Mouse (Mus musculus) midbrain, embryonic 10.5 days (tissue): ENCODE data around the gene Hdhd5. TPM values are rescaled to one million over a fixed set of nuclear protein-coding genes. Genes with fewer than 3 reads are reported as not detected.

Source experiments
- DNase-seq: peaks from one replicate; pipeline ENCODE4 v3.0.0-alpha.2; 2017; ENCODE audit warnings: low spot score
- H3K27ac ChIP-seq: fragments of 300-500 bp; sonication (generic); replicated peaks from 2 replicates; pipeline ENCODE4 v1.5.1; 2016; ENCODE audit warnings: mild to moderate bottlenecking
- H3K27me3 ChIP-seq: fragments of 300-500 bp; sonication (generic); 2 replicates; pipeline ENCODE4 v1.6.1; 2016; ENCODE audit warnings: low read depth, mild to moderate bottlenecking; ENCODE audit not compliant: poor library complexity, severe bottlenecking
- H3K36me3 ChIP-seq: fragments of 300-500 bp; sonication (generic); 2 replicates; pipeline ENCODE4 v1.6.1; 2016; ENCODE audit warnings: mild to moderate bottlenecking, moderate library complexity
- H3K4me1 ChIP-seq: fragments of 300-500 bp; sonication (generic); 2 replicates; pipeline ENCODE4 v1.6.1; 2016
- H3K4me3 ChIP-seq: fragments of 300-500 bp; sonication (generic); 2 replicates; pipeline ENCODE4 v1.5.1; 2016; ENCODE audit warnings: mild to moderate bottlenecking, moderate library complexity
- H3K9me3 ChIP-seq: fragments of 300-500 bp; sonication (generic); replicated peaks from 2 replicates; pipeline ENCODE4 v1.6.1; 2016; ENCODE audit warnings: mild to moderate bottlenecking
- WGBS: fragments of 180-500 bp; shearing (Covaris S2); methylation state at CpG from one replicate; pipeline ENCODE4 v1.1.7; 2016; 5-methylcytosine and 5-hydroxymethylcytosine counted together
- polyA plus RNA-seq: library from polyadenylated mRNA; unstranded; fragments of >200 nt; fragmentation: Nextera tagmentation; extraction: Ambion mirVana; gene quantifications from 2 replicates; pipeline ENCODE4 v1.2.1, GENCODE M21; 2016

Hdhd5 gene
- polyA plus RNA-seq, 1 experiment from 2014 or later, result 21.6 TPM

DNA sequence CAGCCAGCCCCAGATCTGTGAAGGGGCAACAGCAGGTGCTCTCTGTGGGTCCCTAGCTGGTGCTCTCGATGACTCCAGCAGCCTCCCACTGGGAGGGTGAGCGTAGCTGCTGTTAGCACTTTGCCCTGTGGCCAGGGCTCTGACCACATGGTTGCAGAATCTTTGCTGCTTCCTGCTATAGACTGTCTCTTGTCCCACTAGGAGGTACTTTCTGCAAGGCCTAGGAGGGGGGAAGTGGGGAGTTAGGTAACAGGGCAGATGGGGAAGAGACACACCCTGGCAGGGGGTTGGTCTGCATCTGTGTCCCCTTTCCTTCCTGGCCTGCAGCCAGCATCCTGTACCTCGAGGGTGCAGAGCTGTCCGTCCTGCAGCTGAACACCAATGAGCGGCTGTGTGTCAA, 57.7 kb downstream of the Hdhd5 start:
- Histone ChIP-seq H3K9me3 (no peaks in the 10 kb centered on the region), H3K27me3 (no peaks in the 10 kb centered on the region), H3K4me1 (peaks cover 31% of the 10 kb centered on the region), H3K4me3 (no peak overlapping the region), H3K36me3 (no peaks in the 10 kb centered on the region), H3K27ac (peak overlapping the region; percentile 83)
- 50% methylated on average over 5 of the region's 5 CpGs for WGBS
- DNase-seq, result no peak

DNA sequence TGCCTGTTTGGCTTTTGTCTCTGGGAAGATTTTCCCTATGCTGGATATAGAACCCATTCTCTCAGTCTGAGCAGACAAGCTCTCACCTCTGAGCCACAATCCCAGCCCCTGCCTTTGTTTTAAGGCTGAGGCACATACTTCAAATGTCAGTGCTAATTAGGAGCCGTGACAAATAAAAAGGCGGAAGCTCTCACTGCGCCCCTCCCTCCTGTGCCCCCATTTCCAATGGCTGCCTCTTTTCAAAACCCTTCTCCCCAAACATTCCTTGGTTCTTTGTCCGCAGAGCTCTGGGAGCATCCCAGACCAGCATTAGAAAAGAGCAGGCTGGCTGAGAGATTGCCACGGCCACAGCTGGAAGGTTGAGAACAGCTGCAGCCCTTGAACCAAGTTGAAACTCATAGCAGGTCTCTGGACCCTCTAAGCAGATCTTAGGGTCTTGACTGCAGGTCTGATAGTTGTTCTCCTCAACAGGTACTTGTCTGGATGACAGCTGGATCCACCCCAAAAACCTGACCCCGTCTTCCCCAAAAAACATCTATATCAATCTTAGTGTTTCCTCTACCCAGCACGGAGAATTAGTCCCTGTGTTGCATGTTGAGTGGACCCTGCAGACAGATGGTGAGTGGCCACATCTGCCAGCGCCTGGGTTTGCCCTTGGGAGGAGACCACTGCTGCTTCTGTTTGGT, 58.5 kb downstream of the Hdhd5 start:
- Histone ChIP-seq H3K27me3 (no peaks in the 10 kb centered on the region), H3K4me1 (peaks cover 31% of the 10 kb centered on the region), H3K4me3 (0 out of 2 replicates have a peak overlapping the region, but pooled peaks have one; percentile 22), H3K27ac (peak overlapping the region; percentile 83), H3K9me3 (no peaks in the 10 kb centered on the region), H3K36me3 (no peaks in the 10 kb centered on the region)
- WGBS, result 22% methylated on average over 8 of the region's 8 CpGs
- peak; percentile 47 for DNase-seq

DNA sequence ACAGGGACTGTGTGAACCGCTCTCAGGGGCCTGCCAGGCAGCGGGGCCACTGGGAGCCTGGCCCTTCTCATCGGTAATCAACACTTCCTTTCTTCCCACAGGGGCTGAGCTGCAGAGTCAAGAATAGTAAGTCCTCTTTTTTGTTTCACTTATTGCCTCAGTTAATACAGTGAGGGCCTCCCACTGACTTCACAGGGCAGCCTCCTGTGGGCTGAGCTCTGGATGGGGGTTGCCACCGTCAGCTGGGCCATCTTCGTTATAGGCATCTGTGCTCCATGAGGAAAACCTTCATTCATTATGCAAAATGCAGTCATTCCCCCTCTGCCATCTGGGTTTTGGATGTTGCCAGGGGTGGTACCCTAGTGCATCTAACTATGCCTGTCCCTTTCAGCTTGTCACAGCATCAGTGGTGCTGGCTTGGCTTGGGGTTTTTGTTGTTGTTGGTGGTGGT, 59.1 kb downstream of the Hdhd5 start:
- WGBS, result under 1% methylated on average over 5 of the region's 5 CpGs
- H3K9me3 ChIP-seq, result no peaks in the 10 kb centered on the region
- H3K4me3 ChIP-seq, result peak overlapping the region; percentile 22; the same call in 1 of the 2 replicates
- H3K27ac ChIP-seq, result peak overlapping the region; percentile 83
- H3K4me1 ChIP-seq, result peaks cover 31% of the 10 kb centered on the region
- peak; percentile 47 for DNase-seq
- no peaks in the 10 kb centered on the region for H3K36me3 ChIP-seq
- H3K27me3 ChIP-seq, result no peaks in the 10 kb centered on the region

DNA sequence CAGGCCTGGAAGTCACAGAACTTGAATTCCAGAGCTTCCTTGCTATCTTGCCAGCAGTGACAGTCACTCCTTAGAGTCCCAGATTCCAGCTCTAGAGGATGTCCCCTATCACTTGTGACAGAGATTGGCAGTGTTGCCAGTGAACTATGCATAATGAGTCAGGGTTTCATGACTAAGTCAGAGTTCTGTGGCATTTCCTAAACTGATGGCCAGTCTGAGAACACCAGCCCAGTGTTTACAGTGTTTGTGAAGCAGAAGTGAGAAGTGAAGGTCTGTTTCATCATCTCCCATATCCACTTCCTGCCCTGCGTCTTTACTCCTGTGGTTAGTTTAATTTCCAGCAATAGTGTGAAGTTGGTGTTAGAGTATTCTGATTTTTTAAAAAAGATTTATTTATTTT, 60.5 kb downstream of the Hdhd5 start:
- Histone ChIP-seq H3K4me3 (no peak overlapping the region), H3K9me3 (no peaks in the 10 kb centered on the region), H3K27ac (no peak overlapping the region), H3K4me1 (peaks cover 31% of the 10 kb centered on the region), H3K27me3 (peaks cover under 1% of the 10 kb centered on the region; the same call in 1 of the 2 replicates), H3K36me3 (no peaks in the 10 kb centered on the region)
- DNase-seq, result no peak
- WGBS, result 89% methylated on average over 1 of the region's 1 CpGs

DNA sequence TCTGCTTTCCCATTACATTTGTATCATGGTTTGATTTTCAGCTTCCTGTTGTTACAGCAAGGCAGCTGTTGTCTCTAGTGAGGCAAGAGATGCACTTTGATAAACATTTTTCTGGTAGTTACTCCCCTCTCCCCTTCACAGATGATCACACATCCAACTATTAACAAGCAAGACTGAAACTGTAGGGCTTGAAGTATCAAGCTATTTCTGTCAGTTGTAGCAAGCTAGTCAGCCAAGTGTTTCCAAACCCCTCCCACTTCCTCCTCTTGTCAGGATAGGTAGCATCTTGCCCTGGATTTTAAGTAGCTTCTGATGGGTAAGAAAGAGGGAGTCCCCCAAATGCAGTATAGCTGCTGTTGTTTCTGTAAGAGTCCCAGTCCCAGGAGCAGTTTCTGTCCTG, 61.3 kb downstream of the Hdhd5 start:
- Histone ChIP-seq H3K27ac (no peak overlapping the region), H3K4me3 (no peak overlapping the region), H3K27me3 (peaks cover 9% of the 10 kb centered on the region), H3K9me3 (no peaks in the 10 kb centered on the region), H3K4me1 (peaks cover 31% of the 10 kb centered on the region), H3K36me3 (no peaks in the 10 kb centered on the region)
- DNase-seq, result no peak

DNA sequence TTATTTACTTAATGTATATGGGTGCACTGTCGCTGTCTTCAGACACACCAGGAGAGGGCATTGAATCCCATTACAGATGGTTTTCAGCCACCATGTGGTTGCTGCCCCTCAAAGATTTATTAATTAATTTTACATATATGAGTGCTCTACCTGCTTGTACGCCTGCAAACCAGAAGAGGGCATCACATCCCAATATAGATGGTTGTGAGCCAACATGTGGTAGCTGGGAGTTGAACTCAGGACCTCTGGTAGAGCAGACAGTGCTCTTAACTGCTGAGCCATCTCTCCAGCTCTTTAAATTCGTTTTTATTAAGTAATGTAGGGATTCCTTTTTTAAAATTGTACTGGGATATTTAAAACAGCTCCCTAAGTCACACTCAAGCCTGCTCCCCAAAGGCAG, 61.9 kb downstream of the Hdhd5 start:
- Histone ChIP-seq H3K4me3 (no peak overlapping the region), H3K36me3 (no peaks in the 10 kb centered on the region), H3K27ac (no peak overlapping the region), H3K27me3 (peaks cover 14% of the 10 kb centered on the region), H3K4me1 (peaks cover 33% of the 10 kb centered on the region), H3K9me3 (no peaks in the 10 kb centered on the region)
- no peak for DNase-seq
- WGBS, result 74% methylated on average over 3 of the region's 3 CpGs

DNA sequence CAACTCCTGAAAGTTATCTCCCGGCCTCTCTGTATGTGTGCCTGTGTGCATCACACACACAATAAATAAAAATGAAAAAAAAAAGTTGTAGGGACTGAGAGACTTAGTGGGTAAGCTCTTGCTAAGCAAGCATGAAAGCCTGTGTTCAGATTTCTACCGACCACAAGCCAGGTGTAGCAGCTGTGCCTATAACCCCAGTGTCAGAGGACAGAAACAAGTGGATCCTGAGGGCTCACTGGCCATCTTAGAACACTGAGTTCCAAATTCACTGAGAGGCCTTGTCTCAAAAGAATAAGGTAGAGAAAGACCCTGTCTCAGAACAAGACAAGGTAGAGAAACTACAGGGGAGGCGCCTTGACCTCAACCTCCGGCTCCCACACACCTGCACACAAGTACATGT, 62.9 kb downstream of the Hdhd5 start:
- H3K27me3 ChIP-seq, result peaks cover 25% of the 10 kb centered on the region
- peaks cover 35% of the 10 kb centered on the region for H3K4me1 ChIP-seq
- WGBS, result 87% methylated on average over 4 of the region's 4 CpGs
- DNase-seq, result no peak
- no peak overlapping the region for H3K27ac ChIP-seq
- no peak overlapping the region for H3K4me3 ChIP-seq
- no peaks in the 10 kb centered on the region for H3K36me3 ChIP-seq
- H3K9me3 ChIP-seq, result no peaks in the 10 kb centered on the region

DNA sequence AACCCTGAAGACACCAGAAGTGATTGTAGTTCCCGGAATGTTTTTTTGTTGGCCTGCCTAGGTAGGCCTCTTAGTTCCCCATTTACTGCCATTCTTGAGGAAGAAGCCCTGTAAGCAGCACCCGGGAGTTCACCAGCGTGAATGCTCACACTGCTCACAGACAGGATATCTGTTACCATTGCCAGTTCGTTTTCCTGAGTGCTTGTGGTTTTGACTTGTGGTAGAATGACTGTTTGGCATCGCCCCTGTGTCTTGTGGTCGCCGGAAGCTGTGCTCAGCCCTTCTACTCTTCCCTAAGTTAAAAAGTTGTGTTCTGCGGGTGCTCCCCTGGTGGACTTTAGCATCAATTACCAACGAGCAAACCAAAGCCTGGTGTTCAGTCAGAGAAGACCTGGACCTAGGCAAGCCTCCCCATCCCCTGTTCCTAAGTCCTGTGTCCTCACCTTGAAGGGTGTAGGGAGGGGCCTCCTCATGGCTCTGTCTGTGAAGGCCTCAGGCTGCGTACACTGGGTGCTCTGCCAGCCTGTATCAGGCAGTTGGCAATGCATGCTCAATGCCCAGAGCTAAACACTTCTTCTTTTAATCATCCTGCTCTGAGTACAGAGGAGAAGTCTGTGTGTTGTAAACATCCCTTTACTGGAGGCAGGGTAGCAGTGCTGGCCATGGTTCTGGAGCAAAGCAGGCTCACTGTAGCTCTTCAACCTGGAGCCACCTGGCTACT, 64.3 kb downstream of the Hdhd5 start:
- H3K4me3 ChIP-seq, result no peak overlapping the region
- H3K27ac ChIP-seq, result no peak overlapping the region
- 78% methylated on average over 10 of the region's 10 CpGs for WGBS
- H3K36me3 ChIP-seq, result no peaks in the 10 kb centered on the region
- no peak for DNase-seq
- no peaks in the 10 kb centered on the region for H3K9me3 ChIP-seq
- H3K4me1 ChIP-seq, result peaks cover 26% of the 10 kb centered on the region
- H3K27me3 ChIP-seq, result peaks cover 39% of the 10 kb centered on the region

DNA sequence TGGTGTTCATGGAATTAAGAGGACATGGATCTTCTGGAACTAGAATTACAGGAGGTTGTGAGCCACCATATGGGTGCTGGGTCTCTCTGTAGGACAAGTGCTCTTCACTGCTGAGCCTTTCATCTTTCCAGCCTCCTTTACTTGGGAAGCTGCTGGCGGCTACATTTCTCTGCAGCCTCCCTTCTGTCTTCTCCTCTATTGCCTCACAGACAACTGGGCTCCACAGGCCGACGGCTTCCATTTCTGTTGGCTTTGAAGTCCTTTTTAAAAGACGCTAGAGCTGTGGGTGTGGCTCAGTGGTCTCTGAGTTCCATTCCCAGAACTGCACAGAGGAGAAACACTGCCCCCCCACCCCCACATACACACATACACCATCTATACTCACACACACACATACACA, 65.7 kb downstream of the Hdhd5 start:
- no peak for DNase-seq
- Histone ChIP-seq H3K9me3 (no peaks in the 10 kb centered on the region), H3K36me3 (no peaks in the 10 kb centered on the region), H3K4me1 (peaks cover 18% of the 10 kb centered on the region), H3K27me3 (peaks cover 52% of the 10 kb centered on the region), H3K27ac (no peak overlapping the region), H3K4me3 (no peak overlapping the region)
- 41% methylated on average over 4 of the region's 4 CpGs for WGBS

DNA sequence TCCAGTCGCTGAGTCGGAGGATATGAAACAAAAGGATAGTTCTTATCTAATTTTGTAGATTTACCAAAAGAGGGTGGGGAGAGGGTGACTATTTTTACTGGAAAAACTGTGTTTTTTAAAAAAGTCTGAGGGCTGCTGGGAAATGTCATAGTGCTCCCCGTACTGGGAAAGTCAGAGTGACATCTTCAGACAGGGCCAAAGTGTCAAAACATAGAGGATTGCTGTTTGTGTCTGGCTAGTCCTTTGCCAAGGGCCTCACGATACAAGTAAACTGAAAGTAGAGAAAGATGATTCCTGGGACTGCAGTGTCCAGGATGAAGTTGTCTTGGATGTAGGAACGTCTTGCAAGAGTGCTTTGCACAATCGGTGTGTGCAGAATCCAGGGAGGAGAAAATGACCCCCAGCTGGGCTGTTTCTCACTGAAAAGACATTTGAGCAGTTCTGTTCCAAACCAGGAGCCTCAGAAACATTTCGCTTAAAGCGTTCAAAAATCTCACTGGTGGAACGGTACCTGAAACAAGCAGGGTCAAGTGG, 66.6 kb downstream of the Hdhd5 start:
- WGBS, result 60% methylated on average over 9 of the region's 9 CpGs
- Histone ChIP-seq H3K4me1 (peaks cover 18% of the 10 kb centered on the region), H3K4me3 (peak overlapping the region; percentile 64; the same call in 1 of the 2 replicates), H3K9me3 (no peaks in the 10 kb centered on the region), H3K27me3 (peaks cover 52% of the 10 kb centered on the region), H3K36me3 (no peaks in the 10 kb centered on the region), H3K27ac (no peak overlapping the region)
- no peak for DNase-seq

DNA sequence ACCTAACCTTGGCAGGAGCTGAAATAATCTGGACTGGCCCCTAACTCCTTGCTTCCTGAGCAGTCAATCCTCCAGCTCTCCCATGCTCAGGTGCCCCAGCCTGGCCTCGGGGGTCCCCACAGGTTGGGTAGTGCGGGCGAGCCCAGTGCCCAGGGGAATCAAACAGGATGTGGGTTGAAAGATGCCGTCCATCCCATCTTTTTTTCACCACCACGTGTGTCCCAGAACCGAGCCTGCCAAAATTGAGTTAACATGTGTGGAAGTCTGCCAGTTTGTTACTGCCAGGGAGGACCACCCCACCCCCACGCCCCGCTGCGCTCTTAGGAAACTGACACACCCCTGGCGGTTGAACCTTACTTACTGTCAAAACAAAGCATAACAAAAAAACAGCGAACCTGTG, 67.2 kb downstream of the Hdhd5 start:
- Histone ChIP-seq H3K4me3 (peak overlapping the region; percentile 64), H3K4me1 (peaks cover 18% of the 10 kb centered on the region), H3K27me3 (peaks cover 52% of the 10 kb centered on the region), H3K27ac (peak overlapping the region; percentile 66; the same call in 1 of the 2 replicates), H3K9me3 (no peaks in the 10 kb centered on the region), H3K36me3 (no peaks in the 10 kb centered on the region)
- WGBS, result 11% methylated on average over 11 of the region's 11 CpGs
- no peak for DNase-seq

DNA sequence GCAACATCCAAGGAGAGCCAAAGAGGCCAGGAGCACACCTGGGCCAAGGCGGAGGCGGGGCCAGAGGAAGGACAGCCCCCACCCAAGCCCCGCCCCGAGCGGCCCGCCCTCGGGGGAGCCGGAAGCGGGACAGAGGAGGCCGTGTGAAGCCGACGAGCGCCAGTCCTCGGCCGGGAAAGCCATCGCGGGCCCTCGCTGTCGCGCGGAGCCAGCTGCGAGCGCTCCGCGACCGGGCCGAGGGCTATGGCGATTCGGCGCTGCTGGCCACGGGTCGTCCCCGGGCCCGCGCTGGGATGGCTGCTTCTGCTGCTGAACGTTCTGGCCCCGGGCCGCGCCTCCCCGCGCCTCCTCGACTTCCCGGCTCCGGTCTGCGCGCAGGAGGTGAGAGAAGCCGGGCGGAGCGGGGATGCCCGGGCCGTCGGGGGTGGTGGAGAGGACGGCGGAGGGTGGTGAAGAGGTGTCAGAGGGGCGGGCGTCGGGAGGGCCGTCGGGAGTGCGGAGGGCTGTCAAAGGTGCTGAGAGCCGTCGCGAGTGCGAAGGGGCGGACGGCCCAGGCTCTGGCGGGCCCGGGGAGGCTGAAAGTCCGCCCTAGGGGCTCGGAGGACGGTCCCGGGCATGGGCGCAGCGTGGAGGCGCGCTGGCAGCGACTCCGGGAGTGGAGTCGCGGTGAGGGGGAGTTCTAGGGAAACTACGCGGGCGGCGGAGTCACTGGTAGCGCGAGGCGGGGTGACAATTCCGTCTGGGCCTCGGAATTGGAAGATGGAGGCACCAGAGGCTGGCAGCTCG, 67.8 kb downstream of the Hdhd5 start, which contains the start of gene Il17ra:
Gene Il17ra, plus strand, starts transcription at position 162 of the 786 bp plus-strand sequence.
- H3K4me3 ChIP-seq, result peak within 1 kb of the TSS; percentile 64
- H3K9me3 ChIP-seq, result no peaks in the 10 kb centered on the region
- peak; percentile 74 for DNase-seq
- H3K27ac ChIP-seq, result peak within 1 kb of the TSS; percentile 66
- peaks cover 52% of the 10 kb centered on the region for H3K27me3 ChIP-seq
- under 1% methylated on average over 89 of the region's 90 CpGs for WGBS
- H3K4me1 ChIP-seq, result peaks cover 18% of the 10 kb centered on the region
- H3K36me3 ChIP-seq, result no peaks in the 10 kb centered on the region
